In the genomic region with DNA sequence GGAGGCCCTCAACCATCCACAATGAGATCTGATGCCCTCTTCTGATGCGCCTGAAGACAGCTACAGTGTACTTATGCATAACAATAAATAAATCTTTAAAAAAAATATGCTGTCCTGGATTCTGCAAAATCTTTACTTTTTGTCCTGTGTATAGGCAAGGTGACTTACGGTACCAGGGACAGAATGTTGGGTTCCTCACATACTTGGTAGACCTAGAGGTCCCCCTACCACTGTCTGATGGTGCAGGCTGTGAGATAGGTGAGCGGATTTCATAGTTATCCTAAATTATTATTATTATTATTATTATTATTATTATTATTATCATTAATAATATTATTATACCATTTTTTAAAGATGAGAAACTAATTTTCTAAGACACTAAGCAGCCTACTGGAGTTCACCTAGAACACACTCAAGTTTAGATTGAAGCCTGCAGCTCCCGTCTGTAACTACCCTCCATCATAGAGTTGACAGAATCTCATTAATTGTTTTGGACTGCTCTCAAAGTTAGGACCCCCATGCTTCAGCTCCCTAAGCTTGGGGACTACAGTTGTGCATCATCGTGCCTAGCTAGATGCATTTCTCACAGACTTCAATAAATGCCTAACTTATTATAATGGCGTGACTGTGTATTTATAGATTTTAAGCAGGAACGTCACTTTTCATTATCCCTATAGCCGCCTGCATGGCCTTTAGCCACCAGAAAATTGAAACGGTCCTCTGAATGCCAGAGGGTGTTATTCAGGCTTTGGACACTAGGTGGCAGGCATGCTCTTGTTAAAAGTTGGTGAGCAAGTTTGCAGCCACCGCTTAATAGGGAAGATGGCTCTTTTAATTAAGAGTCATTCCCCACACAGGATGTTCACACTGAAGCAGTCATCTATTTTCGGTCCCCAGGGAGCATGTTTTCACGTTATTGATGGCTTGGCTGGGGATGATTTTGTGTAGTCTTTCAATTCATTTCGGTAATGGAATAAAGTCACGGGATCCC, we compare ENCODE assay signal across 7 mouse cellular contexts.
A peak's percentile ranks its signal among the peaks of the same experiment; 100 is the strongest.
DNase-seq lines count a peak whose midpoint lies in the region; ATAC-seq and TF ChIP-seq lines count a peak whose summit lies in the region.

No protein-coding gene starts in this region.

- 0 out of 2 replicates have a peak, but pooled peaks cover 4% of the 10 kb centered on the region for H3K27me3 ChIP-seq in E14TG2a.4 (ENCODE audit: insufficient read depth, low read length)

- H3K4me3 ChIP-seq in E14TG2a.4 (replicated peaks; ENCODE audit: low read length): no peak overlapping the region

- peaks cover 21% of the 10 kb centered on the region for H3K4me1 ChIP-seq in E14TG2a.4 (replicated peaks; ENCODE audit: low read depth, low read length)

- no peaks in the 10 kb centered on the region for H3K9me3 ChIP-seq in E14TG2a.4 (ENCODE audit: low read length)

- intact Hi-C loops in heart, postnatal 10 days (cut with DNase I): no loop called here

- peak; percentile 96 for TF ChIP-seq CTCF in E14TG2a.4 (conservative IDR thresholded peaks at IDR 0.05; ENCODE audit: low read length)

- DNase-seq in ZHBTc4 (ENCODE audit: low read depth, low spot score): peak; percentile 84
- DNase-seq in heart, postnatal 10 days: peak; percentile 53 to 68
- peak; percentile 85 to 87 for DNase-seq in layer of hippocampus, postnatal 10 days (ENCODE audit: low spot score in 2 of 2)
- DNase-seq in right cerebral cortex, postnatal 25 days: peak; percentile 38

- peak; percentile 95 for ATAC-seq in common myeloid progenitor, adult 5-6 weeks (replicated peaks; ENCODE audit: low read depth, poor library complexity, severe bottlenecking)
- peak; percentile 60; the same call in 1 of the 2 replicates for ATAC-seq in megakaryocyte, adult 5-6 weeks (ENCODE audit: poor library complexity, severe bottlenecking)

- H3K36me3 ChIP-seq in E14TG2a.4 (ENCODE audit: insufficient read depth, low read length): no peaks in the 10 kb centered on the region
